Mouse (Mus musculus) macrophage (primary cell): ENCODE results near the gene Dnase1. TPM values are rescaled to one million over a fixed set of nuclear protein-coding genes. Genes with fewer than 3 reads are reported as not detected.
"Not testable (repeated sequence)": the region's sequence is repeated elsewhere in the genome, so short reads cannot be mapped to it uniquely, and the experiment has no call there.

Experiments used
- H3K27ac ChIP-seq: fragments of 350-480 bp; formaldehyde crosslinking; 2 replicates; pipeline ENCODE4 v1.9.0; 2021
- H3K36me3 ChIP-seq: fragments of 350-480 bp; formaldehyde crosslinking; 2 replicates; pipeline ENCODE4 v1.9.0; 2021; ENCODE audit errors: inconsistent target
- H3K4me3 ChIP-seq: fragments of 350-480 bp; formaldehyde crosslinking; 2 replicates; pipeline ENCODE4 v1.9.0; 2021; ENCODE audit errors: inconsistent target
- H3K79me2 ChIP-seq: fragments of 350-480 bp; formaldehyde crosslinking; 2 replicates; pipeline ENCODE4 v1.9.0; 2021; ENCODE audit errors: inconsistent target
- WGBS: methylation state at CpG from one replicate; pipeline ENCODE4 v1.1.7; 2026; ENCODE audit warnings: inconsistent platforms; ENCODE audit not compliant: missing documents; 5-methylcytosine and 5-hydroxymethylcytosine counted together
- polyA plus RNA-seq: library from polyadenylated mRNA; stranded (reverse); fragments of 250-400 nt; gene quantifications from 3 replicates; pipeline ENCODE4 v1.2.4, GENCODE M21; 2018; ENCODE audit warnings: inconsistent platforms

Dnase1 gene
- polyA plus RNA-seq, 1 experiment from 2014 or later = not detected

DNA sequence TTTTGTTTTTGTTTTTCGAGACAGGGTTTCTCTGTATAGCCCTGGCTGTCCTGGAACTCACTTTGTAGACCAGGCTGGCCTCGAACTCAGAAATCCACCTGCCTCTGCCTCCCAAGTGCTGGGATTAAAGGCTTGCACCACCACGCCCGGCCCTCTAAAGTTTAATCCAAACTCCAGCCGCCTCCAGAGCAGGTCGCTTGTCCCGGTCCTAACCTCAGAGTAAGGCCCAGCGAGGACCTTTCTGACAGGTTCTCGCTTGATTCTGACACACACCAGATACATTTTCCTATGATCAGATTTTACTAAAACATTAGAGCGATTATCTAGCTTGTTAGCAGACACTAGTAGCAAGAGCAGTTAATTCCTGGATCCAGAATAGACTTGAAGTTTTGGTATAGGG is 41.6 kb downstream of the Dnase1 start:
- Histone ChIP-seq H3K27ac (peak overlapping the region; percentile 76), H3K4me3 (peak overlapping the region; percentile 84), H3K79me2 (peaks cover 40% of the 10 kb centered on the region)
- not testable (repeated sequence) for H3K36me3 ChIP-seq
- whole genome bisulfite sequencing = 79% methylated on average over 8 of the region's 10 CpGs

DNA sequence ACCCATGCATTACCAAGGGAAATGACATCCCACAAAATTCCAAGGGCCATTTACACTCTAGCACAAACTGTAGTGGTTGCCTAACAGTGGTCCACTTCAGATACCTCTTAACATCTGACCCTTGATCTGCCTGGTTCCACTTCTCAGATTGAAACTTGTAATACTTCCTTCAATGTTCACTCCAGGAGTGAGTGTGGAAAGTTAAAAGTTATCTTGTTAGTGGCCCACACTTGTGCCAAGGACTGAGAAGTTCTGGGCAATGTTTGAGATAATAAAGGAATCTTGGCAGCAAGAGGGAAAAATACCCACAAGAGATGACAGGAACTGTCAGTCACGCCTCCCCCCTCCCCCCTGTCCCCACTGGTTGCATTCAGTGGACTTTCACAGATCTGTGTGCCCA is 42.9 kb downstream of the Dnase1 start:
- Histone ChIP-seq H3K27ac (no peak overlapping the region), H3K4me3 (no peak overlapping the region), H3K79me2 (peaks cover 27% of the 10 kb centered on the region), H3K36me3 (peaks cover 14% of the 10 kb centered on the region; the same call in 1 of the 2 replicates)
- WGBS = 56% methylated on average over 1 of the region's 1 CpGs

- Histone ChIP-seq H3K36me3 (peaks cover 22% of the 10 kb centered on the region; the same call in 1 of the 2 replicates), H3K79me2 (peaks cover 19% of the 10 kb centered on the region)
- 76% methylated on average over 3 of the region's 3 CpGs for whole genome bisulfite sequencing
- H3K27ac ChIP-seq, H3K4me3 ChIP-seq: not testable (repeated sequence)
Measured at GRCm38 (mm10) chr16:4080419-4080818, 43.7 kb downstream of the Dnase1 start.

DNA sequence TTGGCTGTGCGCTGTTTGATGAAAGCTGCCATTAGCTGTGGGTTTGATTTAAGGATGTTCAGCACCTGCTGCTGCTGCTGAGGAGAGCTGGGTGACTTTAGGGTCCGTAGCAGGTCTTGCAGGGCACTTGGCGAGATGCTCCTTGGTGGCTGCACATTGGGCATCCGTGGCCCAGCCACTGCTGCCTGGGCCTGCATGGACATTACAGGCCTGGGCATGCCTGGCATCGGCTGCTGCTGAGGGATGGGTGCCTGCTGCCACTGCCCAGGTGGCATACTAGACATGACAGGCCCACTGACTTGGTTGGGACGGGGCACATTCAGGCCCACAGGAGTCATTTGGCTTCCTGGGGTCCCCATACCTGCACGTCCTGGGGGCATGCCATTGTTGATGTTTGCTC is 48.3 kb downstream of the Dnase1 start:
- no peaks in the 10 kb centered on the region for H3K79me2 ChIP-seq
- H3K27ac ChIP-seq = no peak overlapping the region
- H3K4me3 ChIP-seq = no peak overlapping the region
- 94% methylated on average over 6 of the region's 7 CpGs for WGBS
- H3K36me3 ChIP-seq = peaks cover 65% of the 10 kb centered on the region

GRCm38 (mm10) chr16:4085851-4086387 is 49.2 kb downstream of the Dnase1 start:
- WGBS = 92% methylated on average over 9 of the region's 9 CpGs
- H3K36me3 ChIP-seq = peaks cover 73% of the 10 kb centered on the region
- H3K4me3 ChIP-seq = no peak overlapping the region
- H3K79me2 ChIP-seq = no peaks in the 10 kb centered on the region
- no peak overlapping the region for H3K27ac ChIP-seq

GRCm38 (mm10) chr16:4087214-4087913 is 50.6 kb downstream of the Dnase1 start:
- no peak overlapping the region for H3K4me3 ChIP-seq

More at GRCm38 (mm10) chr16:4087214-4087913, 50.6 kb downstream of the Dnase1 start:
- Histone ChIP-seq H3K36me3 (peaks cover 88% of the 10 kb centered on the region), H3K27ac (no peak overlapping the region), H3K79me2 (no peaks in the 10 kb centered on the region)
- 97% methylated on average over 8 of the region's 8 CpGs for WGBS

Other genes starting within 250 kb of the Dnase1 start
- gene Olfr15, start 206.1 kb upstream of the Dnase1 start, polyA plus RNA-seq = not detected in 3 replicates
- gene Zfp174, start 189.7 kb upstream of the Dnase1 start, polyA plus RNA-seq = 0.63 to 0.84 TPM (median 0.82 TPM) in 3 replicates
- gene Naa60, start 164.6 kb upstream of the Dnase1 start, polyA plus RNA-seq = 62.3 to 107 TPM (median 75.6 TPM) in 3 replicates
- gene Zfp597, start 152.4 kb upstream of the Dnase1 start, polyA plus RNA-seq = 4.2 to 8.0 TPM (median 6.2 TPM) in 3 replicates
- gene Gm20695, start 152.3 kb upstream of the Dnase1 start, polyA plus RNA-seq = 1.2 TPM in 1 of 3 replicates, not detected in the others
- 1.4 to 3.0 TPM (median 2.9 TPM) in 3 replicates for gene 1700037C18Rik, start 128.3 kb upstream of the Dnase1 start, polyA plus RNA-seq
- 6.1 to 9.4 TPM (median 7.9 TPM) in 3 replicates for gene Cluap1, start 128.1 kb upstream of the Dnase1 start, polyA plus RNA-seq
- 4.1 to 9.1 TPM (median 5.7 TPM) in 3 replicates for gene Nlrc3, start 60.3 kb upstream of the Dnase1 start, polyA plus RNA-seq
- 16.9 to 28.0 TPM (median 25.8 TPM) in 3 replicates for gene Slx4, start 33.2 kb upstream of the Dnase1 start, polyA plus RNA-seq
- gene Trap1, start 40.9 kb downstream of the Dnase1 start, polyA plus RNA-seq = 39.0 to 64.9 TPM (median 52.6 TPM) in 3 replicates
- 9.4 to 13.5 TPM (median 12.6 TPM) in 3 replicates for gene Crebbp, start 177.1 kb downstream of the Dnase1 start, polyA plus RNA-seq